Mouse (Mus musculus) heart, postnatal 0 days (tissue): ENCODE data around the gene 4833427G06Rik. TPM values are rescaled to one million over a fixed set of nuclear protein-coding genes. Genes with fewer than 3 reads are reported as not detected.

Experiments
- ATAC-seq: fragments of 200-750 bp; cut with Nextera tagmentation; 2 replicates; pipeline ENCODE4 v1.8.0; 2017; ENCODE audit warnings: low read depth, moderate number of reproducible peaks, moderate library complexity; ENCODE audit not compliant: insufficient read depth
- DNase-seq: peaks from one replicate; pipeline ENCODE4 v3.0.0-alpha.2; 2016; ENCODE audit warnings: low spot score
- H3K27ac ChIP-seq: fragments of 300-500 bp; sonication (generic); 2 replicates; pipeline ENCODE4 v1.5.1; 2014; ENCODE audit warnings: low read depth, mild to moderate bottlenecking
- H3K27me3 ChIP-seq: fragments of 300-500 bp; sonication (generic); 2 replicates; pipeline ENCODE4 v1.6.1; 2014; ENCODE audit warnings: low read length, mixed read lengths; ENCODE audit not compliant: control insufficient read depth, insufficient read depth
- H3K36me3 ChIP-seq: fragments of 300-500 bp; sonication (generic); replicated peaks from 2 replicates; pipeline ENCODE4 v1.6.1; 2014; ENCODE audit warnings: low read length, mixed read lengths; ENCODE audit not compliant: control insufficient read depth, insufficient read depth
- H3K4me1 ChIP-seq: fragments of 300-500 bp; sonication (generic); 2 replicates; pipeline ENCODE4 v1.6.1; 2014; ENCODE audit warnings: antibody characterized with exemption; ENCODE audit not compliant: control insufficient read depth, insufficient read depth
- H3K4me2 ChIP-seq: fragments of 300-500 bp; sonication (generic); 2 replicates; pipeline ENCODE4 v1.6.1; 2014; ENCODE audit warnings: low read depth, mild to moderate bottlenecking, low read length, moderate library complexity
- H3K4me3 ChIP-seq: fragments of 300-500 bp; sonication (generic); 2 replicates; pipeline ENCODE4 v1.5.1; 2014; ENCODE audit warnings: low read depth, low read length
- H3K9ac ChIP-seq: fragments of 300-500 bp; sonication (generic); replicated peaks from 2 replicates; pipeline ENCODE4 v1.6.1; 2014; ENCODE audit warnings: low read depth, low read length, mixed read lengths
- H3K9me3 ChIP-seq: fragments of 300-500 bp; sonication (generic); replicated peaks from 2 replicates; pipeline ENCODE4 v1.6.1; 2016; ENCODE audit warnings: low read length; ENCODE audit not compliant: control insufficient read depth
- CTCF ChIP-seq: IDR thresholded peaks from 2 replicates; pipeline ENCODE4 v1.5.1; 2016; ENCODE audit warnings: antibody characterized with exemption, control low read depth, low read depth
- EP300 ChIP-seq: IDR thresholded peaks from 2 replicates; pipeline ENCODE4 v1.6.1; 2016; ENCODE audit warnings: antibody characterized with exemption, low read depth
- WGBS: fragments of 180-500 bp; shearing (Covaris S2); extraction: QIAGEN DNeasy Blood & Tissue Kit; methylation state at CpG from one replicate; pipeline ENCODE4 v1.1.7; 2014; 5-methylcytosine and 5-hydroxymethylcytosine counted together
- polyA plus RNA-seq: library from polyadenylated mRNA; unstranded; fragments of >200 nt; fragmentation: Nextera tagmentation; extraction: Ambion mirVana; gene quantifications from 2 replicates; pipeline ENCODE4 v1.2.1, GENCODE M21; 2015
- total RNA-seq: library from RNA; depleted of rRNA; stranded (reverse); fragments of >200 nt; gene quantifications from 2 replicates; pipeline ENCODE4 v1.2.3, GENCODE M21; 2014; ENCODE audit warnings: low replicate concordance

The 4833427G06Rik gene
- total and polyA plus RNA-seq, 2 experiments from 2014 or later = not detected

GRCm38 (mm10) chr9:51076979-51077315 is 24.9 kb downstream of the 4833427G06Rik start, which contains the start of gene Layn:
Gene Layn (minus strand): TSS chr9:51077094.
- peak within 1 kb of the TSS; percentile 55 for H3K9ac ChIP-seq
- no peak for TF ChIP-seq EP300
- no peak; the same call in 1 of the 2 replicates for TF ChIP-seq CTCF
- DNase-seq (peak; percentile 88), ATAC-seq (peak; percentile 90)
- H3K36me3 ChIP-seq = peaks cover 6% of the 10 kb centered on the region; the same call in 1 of the 2 replicates
- H3K4me2 ChIP-seq = peak within 1 kb of the TSS; percentile 77
- H3K4me3 ChIP-seq = peak within 1 kb of the TSS; percentile 55
- no peaks in the 10 kb centered on the region for H3K9me3 ChIP-seq
- H3K27ac ChIP-seq = peak within 1 kb of the TSS; percentile 61
- peaks cover 3% of the 10 kb centered on the region; the same call in 1 of the 2 replicates for H3K4me1 ChIP-seq
- H3K27me3 ChIP-seq = no peaks in the 10 kb centered on the region
- 0% methylated on average over 14 of the region's 14 CpGs for whole genome bisulfite sequencing

GRCm38 (mm10) chr9:51076300-51076978 is 25.4 kb downstream of the 4833427G06Rik start:
- peak; percentile 27 for ATAC-seq
- 0% methylated on average over 17 of the region's 17 CpGs for WGBS

GRCm38 (mm10) chr9:51075780-51076179 is 26.1 kb downstream of the 4833427G06Rik start:
- DNase-seq = peak; percentile 52
- Histone ChIP-seq H3K9me3 (no peaks in the 10 kb centered on the region), H3K4me1 (peaks cover 3% of the 10 kb centered on the region; the same call in 1 of the 2 replicates), H3K4me2 (peak overlapping the region; percentile 77), H3K36me3 (peaks cover 6% of the 10 kb centered on the region; the same call in 1 of the 2 replicates), H3K9ac (no peak overlapping the region), H3K27ac (0 out of 2 replicates have a peak overlapping the region, but pooled peaks have one; percentile 4), H3K27me3 (no peaks in the 10 kb centered on the region), H3K4me3 (peak overlapping the region; percentile 55)
- peak; percentile 69 for ATAC-seq
- no peak for TF ChIP-seq EP300
- TF ChIP-seq CTCF = no peak
- 28% methylated on average over 3 of the region's 3 CpGs for WGBS

More at GRCm38 (mm10) chr9:51076300-51076978, 25.4 kb downstream of the 4833427G06Rik start:
- Histone ChIP-seq H3K27ac (peak overlapping the region; percentile 61), H3K27me3 (no peaks in the 10 kb centered on the region), H3K36me3 (peaks cover 6% of the 10 kb centered on the region; the same call in 1 of the 2 replicates), H3K4me2 (peak overlapping the region; percentile 77), H3K4me3 (peak overlapping the region; percentile 55), H3K4me1 (peaks cover 3% of the 10 kb centered on the region; the same call in 1 of the 2 replicates), H3K9ac (peak overlapping the region; percentile 55), H3K9me3 (no peaks in the 10 kb centered on the region)
- peak; percentile 7 for DNase-seq
- no peak for TF ChIP-seq CTCF
- no peak for TF ChIP-seq EP300

- peaks cover 6% of the 10 kb centered on the region for H3K36me3 ChIP-seq
- H3K27me3 ChIP-seq = no peaks in the 10 kb centered on the region
- H3K4me1 ChIP-seq = no peaks in the 10 kb centered on the region
- no peak overlapping the region for H3K4me3 ChIP-seq
- H3K9ac ChIP-seq = no peak overlapping the region
- 30% methylated on average over 4 of the region's 4 CpGs for WGBS
- no peak overlapping the region for H3K4me2 ChIP-seq
- TF ChIP-seq CTCF (no peak), EP300 (no peak)
- no peaks in the 10 kb centered on the region for H3K9me3 ChIP-seq
- no peak for ATAC-seq
- no peak overlapping the region for H3K27ac ChIP-seq
- no peak for DNase-seq
These were observed 31.1 kb downstream of the 4833427G06Rik start for GRCm38 (mm10) chr9:51070801-51071200.

- Histone ChIP-seq H3K4me3 (no peak overlapping the region), H3K27ac (no peak overlapping the region), H3K9ac (no peak overlapping the region), H3K27me3 (no peaks in the 10 kb centered on the region), H3K4me2 (no peak overlapping the region), H3K4me1 (no peaks in the 10 kb centered on the region), H3K9me3 (no peaks in the 10 kb centered on the region), H3K36me3 (no peaks in the 10 kb centered on the region; the same call in none of the 2 replicates)
- no peak for DNase-seq
- 51% methylated on average over 3 of the region's 3 CpGs for WGBS
- ATAC-seq = no peak
- TF ChIP-seq CTCF = no peak
- TF ChIP-seq EP300 = no peak
These were observed 33.7 kb downstream of the 4833427G06Rik start for GRCm38 (mm10) chr9:51068202-51068601.
